Mouse (Mus musculus): ENCODE results near the gene Cobll1.

GRCm38 (mm10) chr2:65172071-65172470 lies 67.1 kb downstream of the Cobll1 start:
- TF ChIP-seq CTCF (IDR thresholded peaks at IDR 0.05; ENCODE audit: low read depth, low read length) (no peak), POLR2A (IDR thresholded peaks at IDR 0.05; ENCODE audit: extremely low read depth, insufficient read depth, low read length) (no peak)

Data from liver, adult 2 months (tissue).